Mouse (Mus musculus) colon, adult 2 months (tissue): ENCODE data around the gene Eif5a2. TPM values are rescaled to one million over a fixed set of nuclear protein-coding genes. Genes with fewer than 3 reads are reported as not detected.

Source experiments
- polyA plus RNA-seq: library from polyadenylated mRNA; depleted of rRNA; stranded (reverse); fragments of >200 nt; gene quantifications from 2 replicates; pipeline ENCODE4 v1.2.3, GENCODE M21; 2012; rRNA removed

Gene Eif5a2
- polyA plus RNA-seq = 0.13 and 0.16 TPM in 2 replicates

DNA sequence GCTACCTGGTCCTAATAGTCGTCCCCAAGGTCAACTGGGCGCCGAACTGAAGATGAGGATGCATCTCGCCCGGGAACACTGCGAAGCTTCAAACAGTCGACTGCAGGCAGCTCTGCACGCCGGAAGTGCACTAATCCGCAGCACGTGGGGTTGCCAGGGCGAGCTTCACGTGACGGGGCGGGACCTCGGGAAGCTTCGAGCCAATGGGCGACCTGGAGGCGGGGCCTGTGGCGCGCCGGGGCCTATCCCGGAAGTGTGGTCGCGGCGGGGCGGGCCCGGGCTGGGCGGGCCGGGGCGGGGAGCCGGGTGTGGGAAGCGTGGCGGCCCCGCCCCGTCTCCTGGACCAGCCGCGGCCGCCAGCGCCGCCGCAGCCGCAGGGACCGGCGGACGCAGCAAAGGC is at the start of gene Eif5a2:
TSS of gene Eif5a2 (plus strand) at position 283 of the 400 bp plus-strand sequence.

DNA sequence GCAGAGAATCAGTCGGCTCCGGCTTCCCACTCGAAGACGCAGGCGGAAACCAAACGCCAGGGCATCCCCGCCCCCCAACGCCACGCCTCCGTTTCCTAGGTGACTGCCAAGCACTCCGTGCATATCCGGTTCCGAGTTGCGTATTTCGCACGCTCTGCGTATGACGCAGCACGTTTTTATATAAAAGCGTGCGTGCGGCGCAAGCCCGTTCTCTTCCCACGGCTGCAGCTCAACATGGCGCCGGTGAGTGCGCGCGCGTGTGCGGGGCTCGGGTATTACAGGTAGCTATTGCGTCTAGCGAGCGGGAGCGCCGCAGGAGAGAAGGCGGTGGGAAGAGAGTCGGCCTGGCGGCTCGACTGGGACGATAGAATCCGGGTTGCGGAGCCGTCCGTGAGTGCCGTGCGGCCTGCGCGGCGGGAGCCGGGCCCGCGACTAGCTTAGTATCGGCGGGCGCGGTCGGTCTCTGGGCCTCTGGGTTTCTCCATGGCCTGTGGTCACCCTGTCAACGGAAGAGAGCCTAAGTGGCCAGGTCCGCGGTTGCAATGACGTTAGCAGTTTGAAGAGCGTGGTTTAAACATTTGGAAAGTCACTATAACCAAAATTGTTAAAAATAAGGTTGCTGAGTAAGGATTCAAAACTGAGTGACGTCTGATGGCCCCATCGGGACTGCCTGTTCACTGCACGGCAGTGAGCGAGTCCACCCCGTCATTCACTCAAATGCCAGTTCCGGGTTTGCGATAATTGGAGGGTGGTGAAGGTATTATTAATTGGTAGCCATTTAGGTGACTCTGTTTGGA is 24.4 kb downstream of the Eif5a2 start, which contains the start of gene Rpl22l1:
TSS of gene Rpl22l1 (plus strand) at position 136 of the 797 bp plus-strand sequence.

Other genes with a start within 250 kb of the Eif5a2 start
- 0.05 TPM in 1 of 2 replicates, not detected in the other for gene Slc2a2, start 83.4 kb upstream of the Eif5a2 start, polyA plus RNA-seq
- 3.5 and 6.7 TPM in 2 replicates for gene Rpl22l1, start 24.2 kb downstream of the Eif5a2 start, polyA plus RNA-seq
- not detected in 2 replicates for gene Gm1527, start 111.3 kb downstream of the Eif5a2 start, polyA plus RNA-seq